Mouse (Mus musculus) myocyte (in vitro differentiated cells): ENCODE data around the gene 4931428F04Rik.

Source experiments
- CEBPB ChIP-seq: IDR thresholded peaks from 2 replicates; pipeline ENCODE4 v1.6.1; 2011; ENCODE audit warnings: mild to moderate bottlenecking, moderate library complexity; ENCODE audit not compliant: poor library complexity, insufficient read depth, severe bottlenecking
- POLR2A ChIP-seq: IDR thresholded peaks from one replicate; pipeline ENCODE4 v1.6.1; 2011; ENCODE audit warnings: low read depth, mild to moderate bottlenecking, control low read depth, moderate library complexity; ENCODE audit not compliant: insufficient read length
- REST ChIP-seq: IDR thresholded peaks from one replicate; pipeline ENCODE4 v1.6.1; 2011; ENCODE audit warnings: mild to moderate bottlenecking, control low read depth, moderate library complexity; ENCODE audit not compliant: insufficient read depth, insufficient read length

DNA sequence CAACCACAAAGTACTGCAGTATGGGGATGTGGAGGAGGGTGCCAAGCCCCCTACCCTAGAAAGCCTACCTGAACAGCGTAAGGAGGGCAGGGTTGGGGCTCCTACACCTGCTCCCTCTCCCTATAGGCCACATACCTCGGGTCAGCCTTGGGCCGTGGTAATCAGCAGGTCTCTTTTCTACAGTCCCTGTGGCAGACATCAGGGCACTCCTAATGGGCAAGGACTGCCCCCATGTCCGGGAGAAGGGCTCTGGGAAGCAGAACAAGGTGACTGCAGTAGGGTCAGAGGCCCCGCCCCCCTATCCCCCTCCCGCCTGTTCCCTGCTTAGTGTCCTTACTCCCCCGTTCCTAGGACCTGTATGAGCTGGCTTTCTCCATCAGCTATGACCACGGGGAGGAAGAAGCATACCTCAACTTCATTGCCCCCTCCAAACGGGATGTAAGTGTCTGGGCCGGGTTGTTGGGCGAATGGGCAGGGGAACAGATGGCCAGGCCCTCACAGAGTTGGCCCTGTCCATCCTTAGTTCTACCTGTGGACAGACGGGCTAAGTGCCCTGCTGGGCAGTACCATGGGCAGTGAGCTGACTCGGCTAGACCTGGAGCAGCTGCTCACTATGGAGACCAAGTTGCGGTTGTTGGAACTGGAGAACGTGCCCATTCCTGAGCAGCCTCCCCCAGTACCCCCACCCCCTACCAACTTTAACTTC, 19.6 kb upstream of the 4931428F04Rik start:
- no peak for TF ChIP-seq CEBPB
- TF ChIP-seq POLR2A, result no peak
- no peak for TF ChIP-seq REST
